In genomic region chr7:125310971-125311370, GRCm38 (mm10) we compare ENCODE assay signal across 15 mouse cellular contexts.
DNase-seq lines count a peak whose midpoint lies in the region; ATAC-seq and TF ChIP-seq lines count a peak whose summit lies in the region.
"Had no signal": no experiment of that assay in that cellular context is flagged by ENCODE, and none has a peak within 500 bp of the region (broad histone marks: within the 10 kb centered on the region; RNA-seq: fewer than 3 reads in every experiment).

No protein-coding gene starts in this region.

- no peaks in the 10 kb centered on the region for H3K27me3 ChIP-seq in forebrain, postnatal 0 days (ENCODE audit: insufficient read depth, low read length)
- H3K27me3 ChIP-seq in kidney, embryonic 16.5 days (ENCODE audit: insufficient read depth, low read length): no peaks in the 10 kb centered on the region
- H3K27me3 ChIP-seq: hindbrain, embryonic 13.5 days; limb, embryonic 13.5 days had no signal

- no peak overlapping the region for H3K4me2 ChIP-seq in forebrain, postnatal 0 days (ENCODE audit: low read depth)
- H3K4me2 ChIP-seq in kidney, embryonic 16.5 days (replicated peaks; ENCODE audit: low read depth, low read length): no peak overlapping the region
- H3K4me2 ChIP-seq: hindbrain, embryonic 13.5 days; limb, embryonic 13.5 days had no signal

- H3K4me1 ChIP-seq in forebrain, postnatal 0 days (ENCODE audit: insufficient read depth): no peaks in the 10 kb centered on the region
- no peaks in the 10 kb centered on the region for H3K4me1 ChIP-seq in kidney, embryonic 16.5 days (ENCODE audit: insufficient read depth, low read length)
- H3K4me1 ChIP-seq: limb, embryonic 13.5 days had no signal

- no peaks in the 10 kb centered on the region for H3K36me3 ChIP-seq in forebrain, postnatal 0 days (ENCODE audit: insufficient read depth)
- no peaks in the 10 kb centered on the region for H3K36me3 ChIP-seq in kidney, embryonic 16.5 days (ENCODE audit: insufficient read depth, low read length)
- H3K36me3 ChIP-seq: G1E; hindbrain, embryonic 13.5 days; limb, embryonic 13.5 days had no signal

- 50% methylated on average over 4 of the region's 4 CpGs for WGBS in forebrain, postnatal 0 days
- WGBS in kidney, embryonic 16.5 days: 85% methylated on average over 4 of the region's 4 CpGs

- ATAC-seq in frontal cortex, adult (ENCODE audit: low TSS enrichment): peak; percentile 78
- peak; percentile 47; the same call in 1 of the 2 replicates for ATAC-seq in cerebellum, adult (ENCODE audit: insufficient number of reproducible peaks, low FRiP score, low TSS enrichment)
- ATAC-seq in forebrain, postnatal 0 days: no peak
- no peak for ATAC-seq in kidney, embryonic 16.5 days (ENCODE audit: low FRiP score, low TSS enrichment)

- H3K4me3 ChIP-seq in forebrain, postnatal 0 days (ENCODE audit: low read depth, low read length): no peak overlapping the region
- H3K4me3 ChIP-seq in kidney, embryonic 16.5 days (ENCODE audit: low read length): no peak overlapping the region
- H3K4me3 ChIP-seq: hindbrain, embryonic 13.5 days; limb, embryonic 13.5 days; myocyte had no signal

- no peak overlapping the region for H3K9ac ChIP-seq in forebrain, postnatal 0 days
- no peak overlapping the region for H3K9ac ChIP-seq in kidney, embryonic 16.5 days (replicated peaks; ENCODE audit: low read length)
- H3K9ac ChIP-seq: hindbrain, embryonic 13.5 days; limb, embryonic 13.5 days had no signal

- no peak for TF ChIP-seq CTCF in forebrain, postnatal 0 days (IDR thresholded peaks at IDR 0.05; ENCODE audit: low read depth)

- DNase-seq in frontal cortex, postnatal 10 days (ENCODE audit: low spot score in 2 of 2): no peak
- DNase-seq in forebrain, postnatal 0 days: peak; percentile 14
- peak; percentile 2 to 17 for DNase-seq in left cerebral cortex, adult 8-10 months (ENCODE audit: low spot score in 2 of 2)
- no peak for DNase-seq in adrenal gland, postnatal 4 days (ENCODE audit: low spot score in 2 of 2)
- DNase-seq in adrenal gland, postnatal 14 days: no peak
- DNase-seq: kidney, adult 9 months; lung, adult 2 months; thymus, adult 18-20 months had no signal

- no peak overlapping the region for H3K27ac ChIP-seq in forebrain, postnatal 0 days (ENCODE audit: low read depth, low read length)
- no peak overlapping the region for H3K27ac ChIP-seq in kidney, embryonic 16.5 days (ENCODE audit: low read length)
- H3K27ac ChIP-seq: hindbrain, embryonic 13.5 days; limb, embryonic 13.5 days had no signal

- H3K9me3 ChIP-seq in forebrain, postnatal 0 days (ENCODE audit: low read length): no peaks in the 10 kb centered on the region
- H3K9me3 ChIP-seq in kidney, embryonic 16.5 days (ENCODE audit: low read length): no peaks in the 10 kb centered on the region
- H3K9me3 ChIP-seq: G1E; hindbrain, embryonic 13.5 days; limb, embryonic 13.5 days had no signal

Comparison
In these comparisons a context has a peak if more than half of its experiments do, and no peak if none do; other contexts are left out.
1. ATAC-seq: peak in frontal cortex, adult (single experiment) and cerebellum, adult (single experiment); none in forebrain, postnatal 0 days (single experiment) and kidney, embryonic 16.5 days (single experiment).
2. DNase-seq: peak in forebrain, postnatal 0 days (single experiment) and left cerebral cortex, adult 8-10 months (2 of 2); none in frontal cortex, postnatal 10 days (0 of 2), adrenal gland, postnatal 4 days (0 of 2) and adrenal gland, postnatal 14 days (single experiment).